16 mouse cellular contexts compared by ENCODE assay signal in genomic region chr6:143030521-143030920, GRCm38 (mm10).
"Had no signal": no experiment of that assay in that cellular context is flagged by ENCODE, and none has a peak within 500 bp of the region (broad histone marks: within the 10 kb centered on the region; RNA-seq: fewer than 3 reads in every experiment).

No protein-coding gene starts in this region.

- H3K27me3 ChIP-seq: neural tube, embryonic 13.5 days; neural tube, embryonic 15.5 days; stomach, embryonic 15.5 days had no signal

- H3K4me1 ChIP-seq: neural tube, embryonic 13.5 days; neural tube, embryonic 15.5 days; stomach, embryonic 15.5 days had no signal

- H3K9ac ChIP-seq: neural tube, embryonic 13.5 days; neural tube, embryonic 15.5 days; stomach, embryonic 15.5 days had no signal

- H3K4me3 ChIP-seq: neural tube, embryonic 13.5 days; neural tube, embryonic 15.5 days; stomach, embryonic 15.5 days had no signal

- H3K4me2 ChIP-seq: neural tube, embryonic 13.5 days; neural tube, embryonic 15.5 days; stomach, embryonic 15.5 days had no signal

- H3K27ac ChIP-seq: neural tube, embryonic 13.5 days; neural tube, embryonic 15.5 days; stomach, embryonic 15.5 days; stomach, postnatal 0 days had no signal

- H3K9me3 ChIP-seq: neural tube, embryonic 13.5 days; neural tube, embryonic 15.5 days; stomach, embryonic 15.5 days had no signal

- DNase-seq: retina, postnatal 1 day; right cerebral cortex, adult 18-20 months; right cerebral cortex, postnatal 14 days; right cerebral cortex, postnatal 25 days; right cerebral cortex, postnatal 4 days; spleen, adult 18-20 months; thymus, adult 18-20 months; thymus, adult 2 months; thymus, postnatal 14 days; thymus, postnatal 25 days; thymus, postnatal 36 days; thymus, postnatal 4 days had no signal
